Mouse (Mus musculus) monocyte, adult 2 months (primary cell): ENCODE data around the gene Ccn2.

ENCODE experiments used
- DNase-seq, 2 experiments: peaks; one replicate each; pipeline ENCODE4 v3.0.0; 2022; ENCODE audit warnings: low spot score in 2 of 2, low read depth in 1 of 2

The Ccn2 gene

DNA sequence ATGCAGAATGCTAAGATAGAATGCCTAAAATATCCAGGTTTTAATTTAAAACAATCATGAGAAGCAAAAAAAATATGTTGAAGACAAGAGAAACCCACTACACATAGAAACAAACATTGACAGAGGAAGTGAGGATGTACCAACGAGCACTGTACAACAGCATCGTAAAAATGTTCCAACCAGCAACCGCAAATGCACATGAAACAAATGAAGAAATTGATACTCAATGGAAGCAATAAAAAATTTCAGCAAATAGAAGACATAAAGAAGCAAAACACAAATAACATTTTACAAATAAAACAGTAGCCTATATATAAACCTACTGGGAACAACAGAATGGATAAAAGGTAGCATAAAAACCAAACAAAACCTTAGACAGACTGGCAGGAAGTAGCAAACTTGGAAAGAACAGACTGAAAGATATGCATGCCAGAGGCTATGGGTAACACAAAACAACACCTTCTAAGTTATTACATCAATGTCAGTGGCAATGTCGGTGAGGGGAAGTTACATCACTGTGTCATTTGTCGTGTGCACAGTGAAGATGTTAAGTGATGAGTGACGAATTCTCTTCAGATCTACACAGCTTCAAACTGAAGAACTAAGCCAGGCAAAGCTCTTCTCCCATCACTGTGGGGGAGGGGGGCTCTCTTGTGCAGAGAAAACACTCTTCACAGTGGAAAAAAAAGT is 45.1 kb downstream of the Ccn2 start:
- no peak for DNase-seq

GRCm38 (mm10) chr10:24641416-24642140 is 46.3 kb downstream of the Ccn2 start:
- no peak for DNase-seq

- no peak for DNase-seq
Observed at GRCm38 (mm10) chr10:24642796-24643580, 47.7 kb downstream of the Ccn2 start.

DNA sequence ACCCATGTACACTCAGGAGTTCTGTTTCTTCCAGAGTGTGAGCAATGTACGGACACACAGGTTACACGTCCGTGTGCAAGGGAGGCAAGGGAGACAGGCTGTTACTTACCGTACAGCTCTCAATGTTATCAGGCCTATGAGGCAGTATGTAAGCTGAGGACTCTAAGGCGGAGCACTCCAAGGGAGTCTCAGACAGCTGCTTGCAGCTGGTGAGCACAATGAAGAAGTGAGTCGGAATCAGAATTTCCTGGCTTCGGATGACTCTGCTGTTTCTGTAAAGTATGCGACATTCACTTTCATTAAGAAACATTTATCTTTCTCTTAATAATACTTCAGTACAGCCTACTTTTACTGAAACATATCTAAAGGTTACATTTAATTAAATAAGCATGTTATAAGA is 49.9 kb downstream of the Ccn2 start:
- DNase-seq = no peak
